Mouse (Mus musculus): ENCODE measurements around the gene Sqstm1.

The Sqstm1 gene

GRCm38 (mm10) chr11:50210505-50211151 is at the start of gene Sqstm1, which contains the start of gene Mgat4b:
Sqstm1 (minus strand) TSS chr11:50210827.
Mgat4b (plus strand) TSS chr11:50210890.
- DNase-seq = peak; percentile 86

DNA sequence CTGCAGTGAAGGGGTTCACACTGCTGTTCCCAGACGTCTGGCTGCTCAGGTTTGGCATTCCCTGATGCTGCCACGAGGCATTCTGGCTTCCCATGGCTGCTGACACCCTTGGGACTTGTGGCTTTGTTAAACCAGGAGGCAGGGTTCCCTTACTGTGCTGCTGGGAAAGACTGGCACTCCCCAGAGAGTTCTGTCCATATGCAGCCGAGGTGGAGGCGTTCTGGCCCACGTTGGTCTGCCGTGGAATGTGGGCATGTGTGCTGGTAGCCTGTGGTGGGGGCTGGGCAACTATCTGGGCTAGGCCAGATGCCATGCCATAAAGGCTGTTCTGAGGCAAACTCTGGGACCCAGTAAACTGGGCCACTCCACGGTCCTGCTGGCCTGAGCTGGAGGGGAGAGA is 47.7 kb upstream of the Sqstm1 start:
- DNase-seq = no peak

GRCm38 (mm10) chr11:50256615-50257014 is 46.0 kb upstream of the Sqstm1 start:
- no peak for DNase-seq

- no peak for DNase-seq
Observed at GRCm38 (mm10) chr11:50254010-50254580, 43.5 kb upstream of the Sqstm1 start.

DNA sequence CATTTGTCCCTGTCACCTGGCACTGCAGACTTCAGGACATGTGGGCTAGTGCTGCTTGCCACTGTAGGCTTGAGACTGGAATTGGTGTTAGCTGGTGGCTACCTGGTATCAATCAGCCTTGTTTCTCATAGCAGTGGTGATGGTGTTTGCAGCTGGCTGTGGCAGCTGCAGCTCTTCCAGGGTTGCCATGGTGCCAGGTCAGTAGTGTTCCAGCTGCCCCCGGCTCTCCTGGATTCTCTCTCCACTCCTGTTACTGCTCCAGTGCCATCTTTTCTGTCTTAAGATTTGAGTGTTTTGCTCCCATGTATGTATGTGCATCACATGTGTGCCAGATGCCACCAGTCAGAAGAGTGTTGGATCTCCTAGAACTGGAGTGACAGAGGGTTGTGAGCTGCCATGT is 42.8 kb upstream of the Sqstm1 start:
- no peak for DNase-seq

- no peak for DNase-seq
Observed at GRCm38 (mm10) chr11:50252684-50253265, 42.1 kb upstream of the Sqstm1 start.

- no peak for DNase-seq
Observed at GRCm38 (mm10) chr11:50252166-50252565, 41.5 kb upstream of the Sqstm1 start.

GRCm38 (mm10) chr11:50248473-50249171 is 38.0 kb upstream of the Sqstm1 start:
- no peak for DNase-seq

- DNase-seq = no peak
Observed at GRCm38 (mm10) chr11:50245269-50245668, 34.6 kb upstream of the Sqstm1 start.

DNA sequence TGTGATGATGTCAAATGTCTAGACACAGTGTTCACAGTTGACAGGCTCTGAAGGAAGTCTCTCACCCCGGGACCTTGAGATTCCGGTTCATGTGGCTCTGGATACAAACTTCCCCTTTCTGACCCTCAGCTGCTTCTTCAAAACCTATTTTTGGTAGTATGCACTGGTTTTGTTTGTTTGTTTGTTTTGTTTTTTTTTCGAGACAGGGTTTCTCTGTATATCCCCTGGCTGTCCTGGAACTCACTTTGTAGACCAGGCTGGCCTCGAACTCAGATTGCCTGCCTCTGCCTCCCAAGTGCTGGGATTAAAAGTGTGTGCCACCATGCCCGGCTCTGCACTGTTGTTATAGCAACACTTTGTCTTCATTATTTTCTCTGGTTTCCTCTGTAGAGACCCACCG is 33.3 kb upstream of the Sqstm1 start:
- no peak for DNase-seq

- no peak for DNase-seq
Observed at GRCm38 (mm10) chr11:50240235-50240911, 29.7 kb upstream of the Sqstm1 start.

GRCm38 (mm10) chr11:50238821-50239791 is 28.5 kb upstream of the Sqstm1 start:
- no peak for DNase-seq

DNA sequence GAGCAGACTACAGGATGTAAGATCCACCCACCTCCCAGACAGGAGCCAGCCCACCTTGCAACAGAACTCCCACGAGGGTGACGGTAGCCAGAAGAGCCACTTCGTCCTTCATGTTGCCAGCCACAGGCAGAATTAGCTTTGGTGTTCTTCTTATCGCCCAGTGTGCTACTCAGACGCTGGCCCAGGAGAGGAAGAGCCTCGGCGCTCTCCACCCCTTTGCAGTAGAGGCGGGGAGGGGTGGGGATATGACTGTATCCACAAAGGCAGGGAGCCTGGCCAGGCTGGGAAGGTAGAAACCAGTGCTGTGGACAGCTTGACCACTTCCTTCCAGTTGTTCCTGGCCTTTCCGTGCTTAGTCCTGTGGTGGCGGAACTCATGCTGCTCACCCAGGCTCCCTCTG is 27.7 kb upstream of the Sqstm1 start, which contains the start of gene Ltc4s:
Gene Ltc4s, minus strand, starts transcription at position 293 of the 400 bp plus-strand sequence.
- DNase-seq = no peak

GRCm38 (mm10) chr11:50236937-50237835 is 26.6 kb upstream of the Sqstm1 start:
- DNase-seq = no peak

- DNase-seq = peak; percentile 91
Observed at GRCm38 (mm10) chr11:50236540-50236936, 25.9 kb upstream of the Sqstm1 start.

DNA sequence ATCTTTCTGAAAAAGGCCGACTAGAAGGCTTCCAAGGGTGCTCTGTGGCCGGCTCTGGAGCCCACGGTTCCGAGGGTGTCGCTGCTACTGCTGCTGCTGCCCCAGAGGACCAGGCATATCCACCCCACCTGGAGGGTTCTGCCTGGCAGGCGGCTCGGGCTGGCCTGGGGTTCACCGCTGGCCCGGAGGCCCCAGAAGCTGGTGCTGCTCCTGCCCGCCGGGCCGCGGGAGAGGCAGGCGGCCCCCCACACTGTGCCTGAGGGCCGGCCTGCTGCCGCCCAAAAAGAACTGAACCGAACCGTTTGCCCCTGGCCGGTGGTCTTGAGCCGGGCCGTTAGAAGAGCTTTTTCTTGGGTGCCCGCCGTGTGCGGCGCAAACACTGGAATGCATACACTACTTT is 24.0 kb upstream of the Sqstm1 start:
- DNase-seq = no peak

- DNase-seq = no peak
Observed at GRCm38 (mm10) chr11:50233993-50234392, 23.4 kb upstream of the Sqstm1 start.

- no peak for DNase-seq
Observed at GRCm38 (mm10) chr11:50233022-50233421, 22.4 kb upstream of the Sqstm1 start.

DNA sequence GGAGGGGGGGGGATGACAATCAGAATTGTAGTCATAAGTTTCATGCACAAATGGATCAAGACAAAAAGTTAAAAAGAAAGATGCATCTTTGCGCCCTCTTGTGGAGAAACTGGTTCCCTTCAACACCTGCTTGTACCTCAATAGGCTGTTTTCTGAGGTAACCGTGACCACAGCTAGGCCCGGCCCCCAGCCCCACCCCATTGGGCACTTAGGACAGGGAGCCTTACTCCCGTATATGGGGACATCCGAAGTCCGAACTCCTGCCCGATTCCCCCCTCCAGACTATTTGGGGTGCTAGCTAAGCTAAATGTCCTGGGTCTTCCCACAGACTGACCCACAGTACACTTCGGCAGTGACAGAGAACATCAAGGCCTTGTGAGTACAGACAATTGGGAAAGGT is 20.8 kb upstream of the Sqstm1 start:
- DNase-seq = peak; percentile 76

GRCm38 (mm10) chr11:50230481-50231304 is 20.1 kb upstream of the Sqstm1 start:
- no peak for DNase-seq
